Mouse (Mus musculus): ENCODE data around the gene Lsm8.
"Not testable (repeated sequence)": the region's sequence is repeated elsewhere in the genome, so short reads cannot be mapped to it uniquely, and the experiment has no call there.

Lsm8 gene

DNA sequence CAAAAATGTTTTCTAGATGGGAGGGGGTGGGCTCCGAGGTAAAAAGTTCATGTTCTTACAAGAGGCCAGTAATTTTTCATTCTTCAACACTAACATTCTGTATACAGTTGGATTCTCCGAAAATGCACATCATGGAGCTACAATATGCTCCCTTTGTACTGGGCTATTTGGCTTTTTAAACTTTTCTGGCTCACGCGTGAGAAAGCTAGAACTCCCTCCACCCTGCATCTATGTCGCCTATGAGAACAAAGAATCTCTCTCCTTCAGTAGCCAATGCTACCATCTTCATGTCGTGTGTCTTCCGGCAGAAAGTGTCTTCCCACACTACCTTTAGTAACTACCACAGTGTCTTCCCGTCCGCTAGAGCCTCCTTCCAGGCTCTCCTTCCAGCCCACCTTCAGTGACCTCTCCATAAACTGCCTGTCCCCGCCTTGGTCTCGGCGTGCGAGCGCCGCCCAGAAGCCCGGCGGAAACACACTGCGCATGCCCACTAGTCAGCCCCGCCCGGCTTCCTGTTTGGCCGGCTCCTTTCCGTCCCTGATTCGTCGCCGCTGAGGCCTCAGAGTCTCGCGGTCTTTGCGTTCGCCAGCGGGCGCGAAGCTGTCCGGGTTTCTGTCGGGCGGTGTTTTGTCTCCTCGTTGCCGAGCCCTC, at the start of gene Lsm8:
Gene Lsm8, plus strand, starts transcription at position 529 of the 651 bp plus-strand sequence.
- DNase-seq (ENCODE audit: low read depth, low spot score), result peak; percentile 97

DNA sequence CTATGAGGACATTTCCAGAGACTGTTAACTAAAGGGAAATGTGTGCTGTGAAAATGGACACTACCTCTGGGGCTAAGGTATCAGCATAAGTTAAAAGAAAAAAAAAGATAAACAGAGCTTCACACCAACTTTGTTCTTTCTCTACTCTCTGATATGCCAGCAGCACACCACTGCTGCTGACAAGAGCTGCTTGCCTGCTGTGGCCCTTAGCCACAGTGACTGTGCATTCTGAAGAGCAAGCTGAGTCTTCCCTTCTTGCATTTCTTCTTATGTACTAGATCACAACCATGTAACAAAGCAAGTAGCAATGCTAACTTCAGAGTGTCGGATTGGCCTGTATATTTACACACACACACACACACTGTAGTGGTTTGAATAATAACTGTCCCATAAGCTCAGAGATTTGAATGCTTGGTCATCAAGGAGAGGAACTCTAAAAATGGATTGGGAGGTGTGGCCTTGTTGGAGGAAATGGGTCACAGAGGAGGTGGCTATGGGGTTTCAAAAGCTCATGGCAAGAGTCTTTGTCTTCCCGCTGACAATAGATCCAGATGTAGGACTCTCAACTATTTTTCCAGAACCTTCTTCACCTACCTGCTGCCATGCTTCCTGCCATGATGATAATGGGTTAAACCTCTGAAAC, 47.4 kb upstream of the Lsm8 start:
- no peak for DNase-seq (ENCODE audit: low read depth, low spot score)

DNA sequence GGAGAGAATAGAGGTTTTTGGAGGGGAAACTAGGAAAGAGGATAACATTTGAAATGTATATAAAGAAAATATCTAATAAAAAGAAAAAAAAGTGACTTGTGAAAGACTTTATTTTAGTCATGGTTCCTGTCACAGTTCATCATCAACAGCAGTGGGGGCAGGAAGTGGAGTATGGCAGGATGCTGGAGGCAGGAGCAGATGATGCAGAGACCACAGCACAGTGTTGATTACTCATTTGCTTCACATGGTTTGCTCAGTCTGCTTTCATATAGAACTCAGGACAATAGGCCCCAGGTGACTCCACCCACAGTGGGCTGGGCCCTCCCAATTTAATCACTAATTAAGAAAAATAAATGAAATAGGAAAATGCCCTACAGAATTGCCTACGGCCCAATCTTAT, 35.8 kb upstream of the Lsm8 start:
- peak; percentile 21 for DNase-seq (ENCODE audit: low read depth, low spot score)

DNA sequence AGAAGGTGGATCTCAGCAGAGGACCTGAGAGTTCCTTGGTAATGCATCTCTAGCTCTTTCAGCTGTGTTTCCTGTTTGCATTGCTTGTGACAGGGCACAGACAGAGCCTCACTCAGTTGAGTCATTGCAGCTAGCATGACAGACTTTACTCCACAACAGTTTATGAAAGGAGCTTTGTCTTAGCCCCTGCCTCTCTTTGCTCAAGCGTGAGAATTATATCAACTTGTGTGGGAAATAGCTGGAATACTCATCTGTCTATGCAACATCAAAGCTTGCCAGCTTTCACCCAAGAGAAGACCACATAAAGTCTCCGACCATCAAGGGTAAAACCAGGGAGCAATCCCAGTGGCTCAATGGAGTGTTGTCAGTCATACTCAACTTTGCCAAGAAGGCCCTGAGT, 32.8 kb upstream of the Lsm8 start:
- DNase-seq (ENCODE audit: low read depth, low spot score), result no peak

DNA sequence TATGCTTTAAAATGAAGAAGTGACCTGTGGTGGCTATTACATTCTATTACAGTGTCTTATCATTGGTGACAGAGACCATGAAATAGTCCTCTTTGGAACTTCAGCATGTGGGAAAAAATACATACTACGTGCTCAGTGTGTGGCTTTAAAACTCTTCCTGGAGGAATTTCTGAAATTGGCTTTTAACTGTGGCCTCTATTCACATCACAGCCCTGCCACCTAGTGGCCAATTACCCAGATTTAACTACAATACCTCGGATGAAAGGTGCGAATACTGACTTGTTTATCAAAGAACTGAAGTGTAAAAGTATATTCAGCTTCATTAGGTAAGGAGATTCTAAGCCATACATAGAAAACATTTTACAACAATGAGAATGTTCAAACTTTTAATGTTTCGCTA, 29.0 kb upstream of the Lsm8 start:
- peak; percentile 27 for DNase-seq (ENCODE audit: low read depth, low spot score)

DNA sequence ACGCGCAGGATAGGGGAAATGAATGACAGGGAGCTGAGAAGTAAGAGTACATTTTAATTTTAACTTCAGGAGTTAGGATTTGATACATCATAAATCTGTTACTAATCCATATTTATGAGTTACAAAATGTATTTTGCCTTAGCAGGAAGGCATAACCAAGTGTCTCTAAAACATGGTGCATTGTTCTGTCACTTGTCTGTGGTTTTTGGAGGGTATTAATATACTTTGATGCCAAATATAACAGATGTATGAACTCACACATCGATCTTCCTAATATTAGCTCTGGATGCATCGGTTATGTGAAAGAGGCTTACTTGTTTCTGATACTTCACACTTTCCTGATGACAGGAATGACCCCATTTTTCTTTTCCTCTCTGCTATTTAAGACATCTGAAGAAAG, 28.1 kb upstream of the Lsm8 start:
- no peak for DNase-seq (ENCODE audit: low read depth, low spot score)

DNA sequence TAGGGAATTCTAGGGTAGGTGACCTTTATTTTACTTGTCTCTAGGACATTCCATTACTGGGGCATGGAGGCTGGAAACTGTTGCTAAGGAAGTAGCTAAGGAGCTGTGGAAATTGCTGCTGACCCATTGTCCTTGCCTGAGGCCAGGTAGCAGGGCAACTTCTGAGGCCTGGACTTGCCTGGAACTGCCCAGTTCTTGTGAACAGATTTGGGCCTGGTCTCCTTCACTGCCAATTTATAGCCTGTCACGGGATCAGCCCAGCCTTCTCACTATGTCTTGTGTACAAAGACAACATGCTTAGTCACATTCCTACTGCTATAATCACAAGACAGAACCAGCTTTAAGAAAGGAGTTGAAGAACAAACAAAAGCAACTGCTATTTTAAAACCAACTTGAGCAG, 25.6 kb upstream of the Lsm8 start:
- DNase-seq (ENCODE audit: low read depth, low spot score), result no peak

DNA sequence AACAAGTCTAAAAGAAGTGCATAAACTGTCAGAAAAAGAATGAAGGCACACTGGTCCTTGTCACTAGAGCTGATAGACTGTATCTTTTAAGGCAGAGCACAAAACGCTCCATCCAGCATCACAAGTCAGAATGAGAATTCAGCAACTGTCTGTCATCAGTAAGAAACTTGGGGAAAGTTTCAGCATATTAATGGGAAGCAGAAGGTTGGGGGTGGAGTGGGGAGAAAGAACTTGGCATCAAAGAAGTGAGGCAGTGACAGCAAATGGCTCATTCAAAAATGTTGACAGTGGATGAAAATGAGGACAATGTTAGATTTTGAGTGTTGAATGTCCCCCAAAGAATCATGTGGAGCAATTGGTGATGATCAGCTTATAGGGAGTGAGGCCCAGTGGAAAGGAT, 15.4 kb upstream of the Lsm8 start:
- DNase-seq (ENCODE audit: low read depth, low spot score), result no peak

DNA sequence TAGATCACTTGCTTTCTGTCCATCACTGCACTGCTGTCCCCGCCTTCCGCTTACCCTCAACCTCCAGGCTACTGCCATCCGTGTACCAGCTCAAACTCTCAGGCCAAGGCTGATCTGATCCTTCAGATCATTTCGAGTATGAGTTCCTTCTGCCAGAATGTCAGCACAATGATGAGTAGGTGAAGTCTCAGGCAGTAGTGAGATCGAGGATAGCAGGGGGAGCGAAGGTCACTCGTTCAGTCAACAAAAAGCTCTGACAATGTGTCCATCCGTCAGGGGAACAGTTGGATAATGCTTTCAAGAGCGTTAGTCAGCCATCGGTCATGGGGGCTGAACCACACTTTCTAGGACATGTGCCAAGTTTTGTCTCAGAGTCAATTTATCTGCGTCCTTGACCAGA, 3.9 kb upstream of the Lsm8 start:
- not testable (repeated sequence) for DNase-seq (ENCODE audit: low read depth, low spot score)

DNA sequence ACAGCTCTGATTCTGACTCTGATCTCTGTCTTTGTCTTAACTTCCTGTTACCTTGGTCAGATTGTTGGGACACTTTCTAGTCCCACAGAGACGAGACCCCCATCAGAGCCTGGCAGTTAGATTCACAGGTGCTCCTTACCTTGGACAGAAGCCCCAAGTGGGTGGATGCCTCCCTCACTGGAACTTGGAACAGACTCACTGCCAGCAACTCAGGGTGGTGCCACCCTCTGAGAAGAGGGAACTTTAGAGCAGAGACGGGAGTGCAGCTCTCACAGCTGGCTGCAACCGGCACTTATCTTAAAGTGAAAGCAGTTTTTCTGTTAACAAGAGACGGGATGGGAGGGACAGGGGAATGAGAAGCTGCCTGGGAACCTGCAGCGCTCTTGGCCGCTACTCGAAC, 2.8 kb upstream of the Lsm8 start:
- not testable (repeated sequence) for DNase-seq (ENCODE audit: low read depth, low spot score)

DNA sequence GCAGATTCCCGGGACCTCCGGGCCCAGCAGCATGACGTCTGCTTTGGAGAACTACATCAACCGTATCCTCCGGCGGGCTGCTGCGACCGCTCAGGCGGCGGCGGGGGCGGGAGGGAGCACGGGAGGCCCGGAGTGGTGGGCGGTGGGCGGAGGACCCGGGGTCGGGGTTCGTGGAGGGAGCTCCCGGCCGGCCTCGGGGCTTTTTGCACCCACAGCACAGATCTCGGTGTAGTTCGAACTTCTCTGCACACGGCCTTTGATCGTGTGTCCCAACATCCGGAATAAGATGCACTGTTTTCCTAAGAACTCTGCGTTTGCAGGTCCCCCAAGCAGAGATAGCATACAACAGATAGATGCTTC, 303 bp downstream of the Lsm8 start:
- DNase-seq (ENCODE audit: low read depth, low spot score), result no peak

DNA sequence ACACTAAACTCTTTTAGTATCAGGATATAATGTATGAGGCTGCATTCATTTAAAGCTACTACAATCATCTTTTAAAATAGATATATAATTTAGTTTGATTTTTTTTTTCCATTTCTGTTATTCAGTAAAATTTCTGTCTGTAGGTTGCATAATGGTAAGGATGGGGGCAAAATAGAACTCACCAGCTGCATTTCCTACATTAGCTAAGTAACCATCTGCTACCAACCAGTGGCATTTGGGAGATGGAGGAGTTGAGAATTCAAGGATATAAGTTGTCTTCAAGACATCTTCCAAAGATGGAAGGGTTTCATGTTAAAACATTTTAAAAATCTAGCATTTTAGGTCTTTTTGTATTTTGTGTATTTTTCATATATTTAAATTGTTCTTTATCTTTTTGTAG, 6.9 kb downstream of the Lsm8 start:
- DNase-seq (ENCODE audit: low read depth, low spot score), result no peak

DNA sequence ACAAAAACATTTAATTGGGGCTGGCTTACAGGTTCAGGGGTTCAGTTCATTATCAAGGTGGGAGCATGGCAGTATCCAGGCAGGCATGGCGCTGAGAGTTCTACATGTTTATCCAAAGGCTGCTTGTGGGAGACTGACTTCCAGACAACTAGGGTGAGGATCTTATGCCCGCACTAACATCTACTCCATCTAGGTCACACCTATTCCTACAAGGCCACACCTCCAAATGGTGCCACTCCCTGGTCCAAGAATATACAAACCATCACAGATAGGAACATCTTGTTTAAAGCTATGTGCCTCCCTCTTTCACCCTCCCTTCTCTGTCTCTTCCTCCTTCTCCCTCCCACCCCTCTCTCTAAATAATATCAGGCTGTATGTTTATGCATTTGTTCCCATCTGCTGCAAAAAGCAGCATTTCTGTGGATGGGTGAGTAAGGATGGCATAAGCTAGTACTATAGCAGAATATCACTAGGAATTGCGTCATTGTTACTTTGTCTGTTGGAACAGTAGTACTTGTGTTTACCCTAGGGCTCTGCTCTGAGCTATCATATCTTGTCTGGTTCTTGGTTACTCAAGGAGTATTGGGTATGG, 8.2 kb downstream of the Lsm8 start:
- no peak for DNase-seq (ENCODE audit: low read depth, low spot score)

DNA sequence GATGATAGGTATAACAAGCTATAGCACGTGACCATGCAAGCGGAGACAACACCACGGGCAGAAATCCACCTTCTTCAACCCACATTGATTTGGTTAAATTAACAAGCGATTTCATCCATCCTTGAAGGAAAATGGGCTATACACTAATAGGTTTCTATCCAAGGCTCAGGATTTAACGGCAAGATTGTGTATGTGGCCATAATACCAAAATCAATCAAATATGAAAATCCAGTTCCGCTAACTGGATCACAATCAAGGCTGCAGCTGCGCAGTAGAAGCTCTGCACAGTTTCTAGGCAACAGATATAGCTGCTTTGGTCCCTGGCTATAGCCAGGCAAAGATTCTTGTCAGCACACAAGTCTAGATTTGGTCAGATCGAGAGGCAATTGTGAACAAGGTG, 17.6 kb downstream of the Lsm8 start, which contains the start of gene Ankrd7:
Gene Ankrd7, plus strand, starts transcription at position 301 of the 400 bp plus-strand sequence.
- DNase-seq (ENCODE audit: low read depth, low spot score), result no peak

DNA sequence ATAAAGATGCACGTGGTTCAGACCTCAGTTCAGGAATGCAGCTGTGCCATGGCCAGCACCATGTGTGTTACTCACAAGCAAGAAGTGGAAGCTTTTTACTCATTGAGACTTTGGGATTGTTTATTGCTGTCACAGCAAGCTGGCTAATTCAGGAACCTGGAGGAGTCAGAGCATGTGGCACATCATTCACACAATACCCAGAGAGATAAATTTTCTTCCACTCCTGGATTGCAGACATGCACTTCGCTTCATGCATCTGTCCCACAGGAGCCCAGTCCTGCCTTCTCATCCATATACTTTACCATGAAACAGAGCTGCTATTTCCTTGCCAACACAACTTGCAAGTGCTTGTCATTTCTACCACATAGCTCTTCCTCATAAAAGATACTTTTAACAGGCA, 40.7 kb downstream of the Lsm8 start:
- no peak for DNase-seq (ENCODE audit: low read depth, low spot score)

DNA sequence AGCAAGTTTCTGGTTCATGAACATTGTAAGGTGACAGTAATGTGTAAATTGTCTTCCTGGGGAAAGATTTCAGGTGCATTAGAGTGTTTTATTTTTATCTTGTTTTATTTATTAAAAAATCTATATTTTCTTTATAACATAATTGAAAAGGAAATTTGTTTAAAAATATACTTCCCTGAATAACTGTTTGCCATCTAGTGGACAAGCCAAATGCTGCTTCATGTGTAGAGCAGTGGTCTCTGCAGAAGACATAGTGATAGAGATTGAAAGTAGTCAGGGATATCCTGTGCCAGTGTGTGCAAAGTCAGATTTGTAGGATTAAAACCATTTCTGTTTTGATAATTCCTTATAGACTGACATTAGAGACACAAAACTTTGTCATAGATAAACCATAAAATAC, 45.8 kb downstream of the Lsm8 start:
- no peak for DNase-seq (ENCODE audit: low read depth, low spot score)

All from CD4-positive helper T cell, adult 2 months (primary cell).